Mouse (Mus musculus) kidney, embryonic 14.5 days (tissue): ENCODE data around the gene Aldh9a1. TPM values are rescaled to one million over a fixed set of nuclear protein-coding genes. Genes with fewer than 3 reads are reported as not detected.
A peak's percentile ranks its signal among the peaks of the same experiment; 100 is the strongest.

Experiments used
- ATAC-seq: fragments of 200-750 bp; cut with Nextera tagmentation; 2 replicates; pipeline ENCODE4 v1.8.0; 2017; ENCODE audit warnings: moderate number of reproducible peaks, mild to moderate bottlenecking, moderate TSS enrichment, moderate library complexity; ENCODE audit not compliant: low FRiP score, low TSS enrichment
- H3K27ac ChIP-seq: fragments of 300-500 bp; sonication (generic); 2 replicates; pipeline ENCODE4 v1.5.1; 2014; ENCODE audit warnings: low read depth, mild to moderate bottlenecking, low read length, moderate library complexity, mixed read lengths
- H3K27me3 ChIP-seq: fragments of 300-500 bp; sonication (generic); 2 replicates; pipeline ENCODE4 v1.6.1; 2014; ENCODE audit warnings: mild to moderate bottlenecking, low read length; ENCODE audit not compliant: control insufficient read depth, insufficient read depth
- H3K36me3 ChIP-seq: fragments of 300-500 bp; sonication (generic); 2 replicates; pipeline ENCODE4 v1.6.1; 2014; ENCODE audit warnings: low read length, mixed read lengths; ENCODE audit not compliant: control insufficient read depth, insufficient read depth
- H3K4me1 ChIP-seq: fragments of 300-500 bp; sonication (generic); 2 replicates; pipeline ENCODE4 v1.6.1; 2014; ENCODE audit warnings: low read length, mixed read lengths; ENCODE audit not compliant: control insufficient read depth, insufficient read depth
- H3K4me2 ChIP-seq: fragments of 300-500 bp; sonication (generic); replicated peaks from 2 replicates; pipeline ENCODE4 v1.6.1; 2014; ENCODE audit warnings: low read depth, mild to moderate bottlenecking, low read length
- H3K4me3 ChIP-seq: fragments of 300-500 bp; sonication (generic); 2 replicates; pipeline ENCODE4 v1.5.1; 2014; ENCODE audit warnings: mild to moderate bottlenecking, low read length
- H3K9ac ChIP-seq: fragments of 300-500 bp; sonication (generic); 2 replicates; pipeline ENCODE4 v1.6.1; 2014; ENCODE audit warnings: low read depth, mild to moderate bottlenecking, low read length, moderate library complexity
- H3K9me3 ChIP-seq: fragments of 300-500 bp; sonication (generic); 2 replicates; pipeline ENCODE4 v1.6.1; 2016; ENCODE audit warnings: low read length; ENCODE audit not compliant: control insufficient read depth
- WGBS: fragments of 180-500 bp; shearing (Covaris S2); extraction: QIAGEN DNeasy Blood & Tissue Kit; methylation state at CpG from one replicate; pipeline ENCODE4 v1.1.7; 2014; 5-methylcytosine and 5-hydroxymethylcytosine counted together
- polyA plus RNA-seq: library from polyadenylated mRNA; unstranded; fragments of >200 nt; fragmentation: Nextera tagmentation; extraction: Ambion mirVana; gene quantifications from 2 replicates; pipeline ENCODE4 v1.2.1, GENCODE M21; 2014

Aldh9a1 gene
- 27.8 and 46.6 TPM in 2 replicates for polyA plus RNA-seq

- H3K36me3 ChIP-seq: peaks cover 10% of the 10 kb centered on the region; the same call in 1 of the 2 replicates
- ATAC-seq: peak; percentile 99
- no peaks in the 10 kb centered on the region for H3K4me1 ChIP-seq
- under 1% methylated on average over 55 of the region's 55 CpGs for WGBS
- H3K27me3 ChIP-seq: no peaks in the 10 kb centered on the region
- peak within 1 kb of the TSS; percentile 73 for H3K4me3 ChIP-seq
- H3K9me3 ChIP-seq: no peaks in the 10 kb centered on the region
- peak within 1 kb of the TSS; percentile 62 for H3K27ac ChIP-seq
- H3K9ac ChIP-seq: peak within 1 kb of the TSS; percentile 76
- peak within 1 kb of the TSS; percentile 87 for H3K4me2 ChIP-seq
These were observed at the start of gene Aldh9a1 for GRCm38 (mm10) chr1:167349815-167350596. TSS of gene Aldh9a1 (plus strand) at chr1:167349991.

DNA sequence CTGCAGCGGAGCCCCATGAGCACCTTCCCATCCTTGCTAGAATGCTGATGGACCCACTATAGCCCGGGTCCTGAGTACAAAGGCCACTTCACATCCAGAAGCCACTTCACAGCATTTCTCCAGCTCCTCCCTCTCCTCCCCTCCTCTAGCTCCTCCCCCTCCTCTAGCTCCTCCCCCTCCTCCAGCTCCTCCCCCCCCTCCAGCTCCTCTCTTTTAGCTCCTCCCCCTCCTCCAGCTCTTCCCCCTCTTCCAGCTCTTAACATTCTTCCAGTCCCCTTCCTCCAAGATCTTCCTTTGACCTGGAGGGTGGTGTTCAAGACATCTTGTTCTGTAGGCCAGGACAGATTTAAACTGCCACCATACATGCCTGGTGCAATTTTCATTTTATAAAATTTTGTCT is 49.7 kb upstream of the Aldh9a1 start:
- no peak for ATAC-seq
- Histone ChIP-seq H3K4me1 (no peaks in the 10 kb centered on the region), H3K27ac (no peak overlapping the region), H3K27me3 (no peaks in the 10 kb centered on the region), H3K36me3 (no peaks in the 10 kb centered on the region), H3K4me2 (no peak overlapping the region), H3K9me3 (no peaks in the 10 kb centered on the region), H3K9ac (no peak overlapping the region), H3K4me3 (no peak overlapping the region)
- WGBS: 58% methylated on average over 2 of the region's 2 CpGs

DNA sequence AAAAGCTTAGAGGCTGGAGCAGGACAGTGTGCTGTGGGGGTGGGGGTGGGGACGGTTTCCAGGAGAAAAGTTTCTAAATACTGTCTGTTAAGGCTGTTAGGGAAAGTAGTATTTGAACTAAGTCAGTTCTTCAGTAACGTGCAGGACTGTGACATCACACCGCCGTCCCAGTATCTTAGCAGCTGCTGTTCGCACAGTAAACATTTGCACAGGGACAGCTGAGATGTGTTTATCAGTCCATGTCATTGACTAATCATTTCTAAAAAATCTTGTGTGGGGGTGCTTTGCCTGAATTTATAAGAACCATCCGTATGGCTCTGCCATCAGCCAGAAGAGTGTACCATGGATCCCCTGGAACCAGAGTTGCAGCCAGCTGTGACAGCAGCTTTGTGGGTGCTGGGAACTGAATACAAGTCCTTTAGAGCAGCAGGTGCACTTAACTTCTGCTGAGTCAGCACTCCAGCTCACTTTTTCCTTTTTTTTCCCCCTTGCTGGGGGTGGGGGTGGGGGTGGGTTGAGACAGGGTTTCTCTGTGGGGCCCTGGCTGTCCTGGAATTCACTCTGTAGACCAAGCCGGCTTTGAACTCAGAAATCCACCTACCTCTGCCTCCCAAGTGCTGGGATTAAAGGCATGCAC is 44.2 kb upstream of the Aldh9a1 start:
- no peak overlapping the region for H3K27ac ChIP-seq
- H3K4me3 ChIP-seq: no peak overlapping the region
- H3K9me3 ChIP-seq: no peaks in the 10 kb centered on the region
- H3K27me3 ChIP-seq: no peaks in the 10 kb centered on the region
- no peak overlapping the region for H3K9ac ChIP-seq
- no peak overlapping the region for H3K4me2 ChIP-seq
- H3K36me3 ChIP-seq: no peaks in the 10 kb centered on the region; the same call in 1 of the 2 replicates
- 80% methylated on average over 7 of the region's 7 CpGs for whole genome bisulfite sequencing
- peaks cover 7% of the 10 kb centered on the region for H3K4me1 ChIP-seq
- ATAC-seq: no peak

GRCm38 (mm10) chr1:167306451-167307240 is 43.1 kb upstream of the Aldh9a1 start:
- Histone ChIP-seq H3K36me3 (peaks cover 2% of the 10 kb centered on the region; the same call in 1 of the 2 replicates), H3K27ac (no peak overlapping the region), H3K4me1 (peaks cover 7% of the 10 kb centered on the region), H3K9me3 (no peaks in the 10 kb centered on the region), H3K4me3 (no peak overlapping the region), H3K9ac (no peak overlapping the region), H3K4me2 (no peak overlapping the region), H3K27me3 (no peaks in the 10 kb centered on the region)
- 63% methylated on average over 5 of the region's 5 CpGs for WGBS
- no peak for ATAC-seq

- Histone ChIP-seq H3K9ac (peak overlapping the region; percentile 97; the same call in 1 of the 2 replicates), H3K27me3 (no peaks in the 10 kb centered on the region), H3K4me3 (peak overlapping the region; percentile 86), H3K9me3 (no peaks in the 10 kb centered on the region), H3K4me2 (peak overlapping the region; percentile 58), H3K27ac (no peak overlapping the region), H3K4me1 (peaks cover 7% of the 10 kb centered on the region), H3K36me3 (peaks cover 9% of the 10 kb centered on the region; the same call in 1 of the 2 replicates)
- WGBS: 56% methylated on average over 11 of the region's 11 CpGs
- no peak for ATAC-seq
These were observed 42.1 kb upstream of the Aldh9a1 start for GRCm38 (mm10) chr1:167307674-167308073.

GRCm38 (mm10) chr1:167308261-167309054 is 41.3 kb upstream of the Aldh9a1 start, which contains the start of gene Tmco1:
TSS of gene Tmco1 (plus strand) at chr1:167308378.
- no peaks in the 10 kb centered on the region for H3K27me3 ChIP-seq
- no peaks in the 10 kb centered on the region for H3K9me3 ChIP-seq
- peaks cover 14% of the 10 kb centered on the region; the same call in 1 of the 2 replicates for H3K36me3 ChIP-seq
- H3K27ac ChIP-seq: peak within 1 kb of the TSS; percentile 94
- H3K4me1 ChIP-seq: peaks cover 7% of the 10 kb centered on the region
- H3K9ac ChIP-seq: peak within 1 kb of the TSS; percentile 97
- peak within 1 kb of the TSS; percentile 86 for H3K4me3 ChIP-seq
- peak within 1 kb of the TSS; percentile 60 for H3K4me2 ChIP-seq
- peak; percentile 98 for ATAC-seq
- under 1% methylated on average over 82 of the region's 82 CpGs for WGBS

GRCm38 (mm10) chr1:167312367-167312766 is 37.4 kb upstream of the Aldh9a1 start:
- Histone ChIP-seq H3K27me3 (no peaks in the 10 kb centered on the region), H3K4me3 (no peak overlapping the region), H3K4me1 (peaks cover 7% of the 10 kb centered on the region), H3K4me2 (no peak overlapping the region), H3K27ac (no peak overlapping the region), H3K36me3 (peaks cover 25% of the 10 kb centered on the region), H3K9me3 (no peaks in the 10 kb centered on the region), H3K9ac (no peak overlapping the region)
- ATAC-seq: no peak

GRCm38 (mm10) chr1:167313220-167313619 is 36.6 kb upstream of the Aldh9a1 start:
- no peaks in the 10 kb centered on the region for H3K27me3 ChIP-seq
- ATAC-seq: no peak
- peaks cover 30% of the 10 kb centered on the region for H3K36me3 ChIP-seq
- H3K4me1 ChIP-seq: peaks cover 7% of the 10 kb centered on the region
- H3K4me2 ChIP-seq: no peak overlapping the region
- no peak overlapping the region for H3K27ac ChIP-seq
- no peak overlapping the region for H3K4me3 ChIP-seq
- 85% methylated on average over 4 of the region's 4 CpGs for WGBS
- no peak overlapping the region for H3K9ac ChIP-seq
- H3K9me3 ChIP-seq: no peaks in the 10 kb centered on the region
